Mouse (Mus musculus) ES-E14 (cell line): ENCODE measurements around the gene Pex11b. TPM values are rescaled to one million over a fixed set of nuclear protein-coding genes. Genes with fewer than 3 reads are reported as not detected.

Source experiments
- DNase-seq: peaks from one replicate; pipeline ENCODE4 v3.0.0-alpha.2; 2013; ENCODE audit warnings: low read depth, low spot score
- H3K27ac ChIP-seq: 2 replicates; pipeline ENCODE4 v1.5.1; 2012; ENCODE audit warnings: low read depth, mild to moderate bottlenecking, low read length, moderate library complexity, mixed read lengths; ENCODE audit not compliant: poor library complexity, insufficient read depth, severe bottlenecking
- H3K36me3 ChIP-seq: 2 replicates; pipeline ENCODE4 v1.6.1; 2012; ENCODE audit warnings: mild to moderate bottlenecking, low read length, moderate library complexity, mixed read lengths; ENCODE audit not compliant: control insufficient read depth, poor library complexity, insufficient read depth, severe bottlenecking
- H3K4me1 ChIP-seq, 2 experiments: fragments of 150-350 bp in 1 of 2; sonication (generic) in 1 of 2; 2 replicates each; pipeline ENCODE4 v1.6.1; 2012; ENCODE audit warnings: low read length in 2 of 2, mild to moderate bottlenecking in 1 of 2, mixed read lengths in 1 of 2; ENCODE audit not compliant: control insufficient read depth in 2 of 2, insufficient read depth in 2 of 2, poor library complexity in 1 of 2
- H3K4me3 ChIP-seq, 2 experiments: fragments of 150-350 bp in 1 of 2; sonication (generic) in 1 of 2; 2 replicates each; pipeline ENCODE4 v1.5.1; 2012; ENCODE audit warnings: low read length in 2 of 2, low read depth in 1 of 2, mild to moderate bottlenecking in 1 of 2, mixed read lengths in 1 of 2; ENCODE audit not compliant: insufficient read depth in 1 of 2, poor library complexity in 1 of 2, severe bottlenecking in 1 of 2
- H3K9ac ChIP-seq: 2 replicates; pipeline ENCODE4 v1.6.1; 2012; ENCODE audit warnings: low read depth, mild to moderate bottlenecking, low read length, mixed read lengths; ENCODE audit not compliant: poor library complexity, insufficient read depth, severe bottlenecking
- H3K9me3 ChIP-seq: fragments of 150-350 bp; sonication (generic); 2 replicates; pipeline ENCODE4 v1.6.1; 2012; ENCODE audit warnings: low read depth, mild to moderate bottlenecking, low read length; ENCODE audit not compliant: control insufficient read depth, insufficient read depth
- CHD2 ChIP-seq: IDR thresholded peaks from 2 replicates; pipeline ENCODE4 v1.6.1; 2014; ENCODE audit warnings: mild to moderate bottlenecking, low read depth, low read length, inconsistent platforms
- HCFC1 ChIP-seq: IDR thresholded peaks from 2 replicates; pipeline ENCODE4 v1.6.1; 2012; ENCODE audit warnings: low read length, inconsistent platforms, borderline replicate concordance; ENCODE audit not compliant: insufficient read depth
- MAFK ChIP-seq: IDR thresholded peaks from 2 replicates; pipeline ENCODE4 v1.6.1; 2014; ENCODE audit warnings: mild to moderate bottlenecking, low read depth, low read length, inconsistent platforms; ENCODE audit not compliant: insufficient read depth
- ZC3H11A ChIP-seq: IDR thresholded peaks from 2 replicates; pipeline ENCODE4 v1.6.1; 2012; ENCODE audit warnings: low read depth, mild to moderate bottlenecking, inconsistent platforms, low read length, borderline replicate concordance
- ZNF384 ChIP-seq: IDR thresholded peaks from 2 replicates; pipeline ENCODE4 v1.6.1; 2012; ENCODE audit warnings: low read depth, low read length, inconsistent platforms
- in situ Hi-C, 2 experiments: fragments of 600-800 bp; cut with MboI; formaldehyde crosslinking; loops; one replicate each; pipeline ENCODE4 v1.15.1; 2025; ENCODE audit warnings: low sequenced_read_pairs in 2 of 2, inconsistent platforms in 1 of 2; ENCODE audit not compliant: unreplicated experiment in 2 of 2
- total RNA-seq: library from RNA; depleted of rRNA; stranded (reverse); fragments of 300-350 nt; gene quantifications from 2 replicates; pipeline ENCODE4 v1.2.3, GENCODE M21; 2012; rRNA removed

The Pex11b gene
- 15.6 and 23.6 TPM in 2 replicates for total RNA-seq

DNA sequence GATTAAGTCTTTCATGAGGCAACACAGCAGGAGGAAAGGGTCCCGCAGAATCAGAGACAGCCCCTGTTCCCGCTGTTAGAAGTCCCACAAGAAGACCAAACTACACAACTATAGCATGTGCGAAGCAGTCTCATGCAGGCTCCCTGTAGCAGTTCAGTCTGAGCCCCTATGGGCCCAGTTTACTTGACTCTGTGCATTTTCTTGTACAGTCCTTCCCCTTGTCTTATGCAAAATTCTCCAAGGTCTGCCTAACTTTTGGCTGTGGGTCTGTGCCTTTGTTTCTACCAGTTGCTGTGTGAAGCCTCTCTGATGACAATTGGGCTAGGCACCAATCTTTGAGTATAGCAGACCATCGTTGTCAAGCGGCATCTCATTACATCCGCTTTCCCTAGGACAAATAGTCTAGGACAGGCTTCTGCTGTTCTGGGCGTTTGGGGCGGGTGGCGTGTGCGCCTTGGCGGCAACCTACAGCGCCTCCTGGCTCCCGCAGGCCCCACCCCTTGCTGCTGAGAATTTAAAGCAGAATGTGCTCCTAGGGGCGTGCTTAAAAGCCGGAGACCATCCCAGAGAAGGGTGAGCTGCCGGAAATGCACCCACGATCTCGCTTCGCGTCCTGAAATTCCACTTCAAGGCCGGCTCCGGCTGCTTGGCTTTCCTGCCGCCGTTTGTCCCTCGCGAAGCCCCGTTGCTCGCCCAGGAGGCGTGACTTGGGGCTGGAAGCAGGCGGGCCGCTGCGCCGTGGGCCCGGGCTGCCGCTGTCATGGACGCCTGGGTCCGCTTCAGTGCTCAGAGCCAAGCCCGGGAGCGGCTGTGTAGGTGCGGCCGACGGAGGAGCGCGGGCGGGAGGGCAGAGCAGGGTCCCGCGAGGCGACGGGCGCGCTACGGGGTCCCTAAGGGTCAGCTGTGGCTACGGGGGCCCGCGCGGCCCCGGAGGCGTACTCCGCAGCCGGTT, at the start of gene Pex11b, which contains the start of gene Gm42957:
TSS of gene Pex11b (plus strand) at position 449 of the 952 bp plus-strand sequence.
TSS of gene Gm42957 (plus strand) at position 547 of the 952 bp plus-strand sequence.
- no peak for TF ChIP-seq CHD2
- TF ChIP-seq ZNF384, result no peak
- no peak for TF ChIP-seq ZC3H11A
- no peak; the same call in 1 of the 2 replicates for TF ChIP-seq HCFC1
- H3K36me3 ChIP-seq, result peaks cover 12% of the 10 kb centered on the region
- in situ Hi-C loops, result loop anchor here in 1 of 2 experiments (10.0 kb wide), 1 partner anchor 90 kb away; no protein-coding TSS in a partner anchor

GRCm38 (mm10) chr3:96590657-96591056, 44.5 kb upstream of the Pex11b start:
- peaks cover 7 to 10% of the 10 kb centered on the region in 2 experiments; a peak in 3 of 4 replicates for H3K4me1 ChIP-seq
- H3K36me3 ChIP-seq, result no peaks in the 10 kb centered on the region
- H3K27ac ChIP-seq, result no peak overlapping the region
- no peak for DNase-seq
- H3K9me3 ChIP-seq, result no peaks in the 10 kb centered on the region
- no peak overlapping the region for H3K4me3 ChIP-seq
- no peak for TF ChIP-seq ZC3H11A
- TF ChIP-seq ZNF384, result no peak
- no peak for TF ChIP-seq MAFK
- no peak for TF ChIP-seq HCFC1
- no peak for TF ChIP-seq CHD2
- in situ Hi-C loops, result no loop called here
- no peak overlapping the region for H3K9ac ChIP-seq

More for the DNA sequence above, at the start of gene Pex11b, which contains the start of gene Gm42957:
- Histone ChIP-seq H3K4me3 (peak within 1 kb of the TSS; percentile 72 to 92), H3K9me3 (no peaks in the 10 kb centered on the region), H3K4me1 (peaks cover 0 to 4% of the 10 kb centered on the region in 2 experiments; a peak in 2 of 4 replicates), H3K9ac (peak within 1 kb of the TSS; percentile 91), H3K27ac (no peak within 1 kb of the TSS; the same call in none of the 2 replicates)
- peak; percentile 84 for DNase-seq

DNA sequence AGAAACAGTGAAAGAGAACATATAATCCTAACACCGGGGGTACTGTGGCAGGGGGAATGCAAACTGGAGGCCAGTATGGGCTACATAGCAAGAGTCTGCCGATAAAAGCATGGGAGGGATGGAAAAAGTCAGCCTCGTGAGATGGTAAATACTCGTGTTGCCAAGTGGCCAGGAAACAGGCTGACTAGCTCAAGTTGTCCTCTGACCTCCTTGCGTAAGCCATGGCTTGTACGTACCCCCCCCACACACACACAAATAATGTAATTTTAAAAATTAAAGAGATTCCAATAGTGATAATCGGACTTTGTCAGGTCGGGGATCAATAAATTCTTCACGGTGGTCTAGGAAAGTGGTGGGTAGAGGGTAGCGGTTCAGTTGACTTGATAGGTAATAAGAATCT, 41.8 kb upstream of the Pex11b start:
- in situ Hi-C loops, result no loop called here
- no peak for DNase-seq

DNA sequence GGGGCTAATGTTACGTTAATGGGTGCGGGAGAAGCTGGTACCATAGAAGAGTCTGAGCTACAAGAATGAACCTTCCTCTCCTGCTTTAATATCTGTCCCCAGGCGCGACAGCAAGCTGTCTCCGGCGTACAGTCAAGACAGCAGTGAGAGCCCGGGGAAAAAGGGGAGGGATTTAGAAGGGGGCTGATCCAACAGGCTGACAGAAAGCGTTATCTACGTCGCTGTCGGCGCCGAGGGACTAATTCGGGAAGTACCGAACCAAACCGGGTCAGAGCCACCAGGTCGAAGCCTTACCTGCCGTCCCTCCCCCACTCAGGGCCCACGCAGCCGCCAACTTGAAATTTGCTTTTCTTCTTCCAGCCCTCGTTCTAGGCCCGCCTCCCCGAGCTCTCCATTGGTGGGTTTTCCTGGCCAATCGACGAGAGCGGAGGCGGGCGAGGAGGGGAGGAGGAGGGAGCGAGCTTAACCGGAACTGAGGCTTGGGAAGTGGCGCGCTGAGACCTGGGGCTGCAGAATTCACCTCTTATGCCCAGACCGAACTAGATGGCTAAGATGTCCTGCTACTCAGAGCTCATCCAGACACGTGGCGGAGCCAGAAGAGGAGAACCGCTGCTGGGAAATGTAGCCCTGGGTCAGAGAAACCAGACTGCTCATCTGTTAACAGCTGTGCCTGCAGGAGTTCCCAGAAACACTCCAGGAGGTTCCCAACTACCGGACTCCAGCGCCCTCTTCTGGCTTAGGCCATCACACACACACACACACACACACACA, 41.2 kb upstream of the Pex11b start, which contains the start of gene Polr3gl:
TSS of gene Polr3gl (minus strand) at position 392 of the 771 bp plus-strand sequence.
- Histone ChIP-seq H3K9ac (peak within 1 kb of the TSS; percentile 82), H3K4me1 (peaks cover 13 to 18% of the 10 kb centered on the region in 2 experiments), H3K27ac (peak within 1 kb of the TSS; percentile 67; the same call in 1 of the 2 replicates), H3K4me3 (peak within 1 kb of the TSS; percentile 84 to 96), H3K36me3 (no peaks in the 10 kb centered on the region), H3K9me3 (no peaks in the 10 kb centered on the region)
- TF ChIP-seq MAFK (no peak), ZNF384 (no peak), HCFC1 (no peak), CHD2 (no peak; the same call in 1 of the 2 replicates), ZC3H11A (no peak)
- DNase-seq, result peak; percentile 96
- in situ Hi-C loops, result no loop called here

More for the DNA sequence above, 41.8 kb upstream of the Pex11b start:
- H3K4me3 ChIP-seq, result peak overlapping the region; percentile 84 to 96
- H3K36me3 ChIP-seq, result no peaks in the 10 kb centered on the region
- no peak overlapping the region for H3K27ac ChIP-seq
- H3K9me3 ChIP-seq, result no peaks in the 10 kb centered on the region
- peaks cover 13 to 14% of the 10 kb centered on the region in 2 experiments for H3K4me1 ChIP-seq
- H3K9ac ChIP-seq, result peak overlapping the region; percentile 82; the same call in 1 of the 2 replicates
- TF ChIP-seq HCFC1 (no peak), ZNF384 (no peak), CHD2 (no peak), MAFK (no peak), ZC3H11A (no peak)
